Mouse (Mus musculus): Measurements from ENCODE around the gene Ptpn4. TPM values are rescaled to one million over a fixed set of nuclear protein-coding genes. Genes with fewer than 3 reads are reported as not detected.

Gene Ptpn4
- polyA plus RNA-seq, 1 experiment from 2014 or later, result 7.3 TPM

- H3K27me3 ChIP-seq (ENCODE audit: insufficient read depth, poor library complexity, severe bottlenecking), result no peaks in the 10 kb centered on the region
These were observed 46.8 kb downstream of the Ptpn4 start for GRCm38 (mm10) chr1:119790616-119791015.

GRCm38 (mm10) chr1:119775915-119776314 is 61.5 kb downstream of the Ptpn4 start:
- Histone ChIP-seq H3K4me1 (replicated peaks) (no peaks in the 10 kb centered on the region), H3K4me3 (no peak overlapping the region), H3K9me3 (no peaks in the 10 kb centered on the region), H3K36me3 (peaks cover 18% of the 10 kb centered on the region), H3K27ac (no peak overlapping the region), H3K27me3 (ENCODE audit: insufficient read depth, poor library complexity, severe bottlenecking) (no peaks in the 10 kb centered on the region)
- no peak for DNase-seq (ENCODE audit: low spot score)
- WGBS, result 84% methylated on average over 2 of the region's 2 CpGs

More at GRCm38 (mm10) chr1:119790616-119791015, 46.8 kb downstream of the Ptpn4 start:
- 84% methylated on average over 1 of the region's 1 CpGs for WGBS
- H3K4me3 ChIP-seq, result no peak overlapping the region
- no peak for DNase-seq (ENCODE audit: low spot score)
- H3K9me3 ChIP-seq, result no peaks in the 10 kb centered on the region
- no peaks in the 10 kb centered on the region for H3K4me1 ChIP-seq (replicated peaks)
- peaks cover 12% of the 10 kb centered on the region for H3K36me3 ChIP-seq
- H3K27ac ChIP-seq, result no peak overlapping the region

GRCm38 (mm10) chr1:119735692-119736091 is 101.7 kb downstream of the Ptpn4 start:
- Histone ChIP-seq H3K4me1 (replicated peaks) (no peaks in the 10 kb centered on the region), H3K27me3 (ENCODE audit: insufficient read depth, poor library complexity, severe bottlenecking) (no peaks in the 10 kb centered on the region), H3K4me3 (no peak overlapping the region), H3K27ac (no peak overlapping the region), H3K9me3 (peaks cover 17% of the 10 kb centered on the region), H3K36me3 (peaks cover 42% of the 10 kb centered on the region)
- no peak for DNase-seq (ENCODE audit: low spot score)

GRCm38 (mm10) chr1:119734801-119735200 is 102.6 kb downstream of the Ptpn4 start:
- DNase-seq (ENCODE audit: low spot score), result no peak
- 92% methylated on average over 1 of the region's 1 CpGs for WGBS
- Histone ChIP-seq H3K27ac (no peak overlapping the region), H3K27me3 (ENCODE audit: insufficient read depth, poor library complexity, severe bottlenecking) (no peaks in the 10 kb centered on the region), H3K4me1 (replicated peaks) (no peaks in the 10 kb centered on the region), H3K4me3 (no peak overlapping the region), H3K36me3 (peaks cover 33% of the 10 kb centered on the region), H3K9me3 (peaks cover 9% of the 10 kb centered on the region)

- Histone ChIP-seq H3K27me3 (ENCODE audit: insufficient read depth, poor library complexity, severe bottlenecking) (no peaks in the 10 kb centered on the region), H3K4me1 (replicated peaks) (no peaks in the 10 kb centered on the region), H3K36me3 (peaks cover 15% of the 10 kb centered on the region; the same call in 1 of the 2 replicates), H3K9me3 (no peaks in the 10 kb centered on the region), H3K4me3 (no peak overlapping the region), H3K27ac (no peak overlapping the region)
- DNase-seq (ENCODE audit: low spot score), result no peak
- 91% methylated on average over 2 of the region's 2 CpGs for WGBS
These were observed 106.2 kb downstream of the Ptpn4 start for GRCm38 (mm10) chr1:119731166-119731565.

GRCm38 (mm10) chr1:119713017-119713416 is 124.4 kb downstream of the Ptpn4 start:
- Histone ChIP-seq H3K4me3 (no peak overlapping the region), H3K4me1 (replicated peaks) (no peaks in the 10 kb centered on the region), H3K36me3 (peaks cover 13% of the 10 kb centered on the region; the same call in 1 of the 2 replicates), H3K9me3 (no peaks in the 10 kb centered on the region), H3K27me3 (ENCODE audit: insufficient read depth, poor library complexity, severe bottlenecking) (no peaks in the 10 kb centered on the region), H3K27ac (no peak overlapping the region)
- 90% methylated on average over 2 of the region's 2 CpGs for WGBS
- DNase-seq (ENCODE audit: low spot score), result no peak

GRCm38 (mm10) chr1:119706471-119707217 is 130.8 kb downstream of the Ptpn4 start:
- H3K27ac ChIP-seq, result no peak overlapping the region
- no peak overlapping the region for H3K4me3 ChIP-seq
- DNase-seq (ENCODE audit: low spot score), result no peak
- H3K36me3 ChIP-seq, result peaks cover 37% of the 10 kb centered on the region
- H3K9me3 ChIP-seq, result no peaks in the 10 kb centered on the region
- no peaks in the 10 kb centered on the region for H3K4me1 ChIP-seq (replicated peaks)
- no peaks in the 10 kb centered on the region for H3K27me3 ChIP-seq (ENCODE audit: insufficient read depth, poor library complexity, severe bottlenecking)
- WGBS, result 95% methylated on average over 4 of the region's 4 CpGs

DNA sequence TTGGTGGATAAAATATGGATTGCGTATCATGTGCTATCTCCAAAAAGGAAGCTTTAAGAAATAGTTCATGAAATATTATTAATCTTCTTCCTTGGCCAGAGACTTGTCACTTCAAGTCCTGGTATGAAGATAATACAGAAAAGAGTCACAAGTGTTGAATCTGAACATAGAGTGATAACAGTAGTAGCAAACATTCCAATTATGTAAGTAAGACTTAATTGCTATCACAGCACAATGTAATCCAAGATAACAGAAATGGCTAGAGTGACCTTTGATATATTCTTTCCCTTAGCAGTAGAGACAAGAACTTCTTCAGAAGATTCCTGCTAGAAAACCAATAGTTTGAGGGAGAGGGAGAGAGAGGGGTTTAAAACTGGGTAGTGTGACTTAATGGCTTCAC is 140.6 kb downstream of the Ptpn4 start:
- Histone ChIP-seq H3K27ac (no peak overlapping the region), H3K4me3 (no peak overlapping the region), H3K27me3 (ENCODE audit: insufficient read depth, poor library complexity, severe bottlenecking) (no peaks in the 10 kb centered on the region), H3K9me3 (no peaks in the 10 kb centered on the region), H3K4me1 (replicated peaks) (no peaks in the 10 kb centered on the region), H3K36me3 (peaks cover 55% of the 10 kb centered on the region)
- no peak for DNase-seq (ENCODE audit: low spot score)
- 98% methylated on average over 1 of the region's 1 CpGs for WGBS

DNA sequence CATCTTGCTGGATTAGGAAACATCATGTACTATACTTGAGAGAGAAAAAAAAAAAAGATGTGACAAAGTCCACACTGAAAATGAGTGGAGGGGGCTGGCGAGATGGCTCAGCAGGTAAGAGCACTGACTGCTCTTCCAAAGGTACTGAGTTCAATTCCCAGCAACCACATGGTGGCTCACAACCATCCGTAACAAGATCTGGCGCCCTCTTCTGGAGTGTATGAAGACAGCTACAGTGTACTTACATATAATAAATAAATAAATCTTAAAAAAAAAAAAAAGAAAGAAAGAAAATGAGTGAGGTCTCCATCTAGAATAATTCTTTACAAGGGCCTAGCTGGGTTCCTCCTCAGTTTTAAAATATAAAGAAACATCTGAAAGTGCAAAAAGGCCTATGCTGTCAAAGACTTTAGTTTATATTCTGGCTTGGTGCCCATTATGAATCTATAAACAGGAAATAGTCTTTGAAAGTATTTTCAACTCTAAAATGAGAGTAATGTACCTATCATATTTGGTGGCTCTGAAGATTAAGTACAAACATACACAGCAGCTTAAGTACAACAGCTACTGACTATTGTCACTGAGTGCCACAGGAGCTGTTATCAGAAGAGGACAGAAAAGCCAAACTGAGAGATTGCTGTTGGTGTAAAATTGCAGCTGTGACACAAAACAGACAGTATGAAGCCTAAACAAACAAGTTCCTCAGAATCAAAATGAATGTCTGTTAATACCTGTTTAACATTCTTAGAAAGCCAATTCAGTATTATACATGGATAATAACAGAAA is 151.4 kb downstream of the Ptpn4 start:
- Histone ChIP-seq H3K36me3 (peaks cover 49% of the 10 kb centered on the region), H3K27me3 (ENCODE audit: insufficient read depth, poor library complexity, severe bottlenecking) (no peaks in the 10 kb centered on the region), H3K4me3 (no peak overlapping the region), H3K4me1 (replicated peaks) (no peaks in the 10 kb centered on the region), H3K27ac (no peak overlapping the region), H3K9me3 (no peaks in the 10 kb centered on the region)
- 92% methylated on average over 3 of the region's 3 CpGs for WGBS
- DNase-seq (ENCODE audit: low spot score), result no peak

DNA sequence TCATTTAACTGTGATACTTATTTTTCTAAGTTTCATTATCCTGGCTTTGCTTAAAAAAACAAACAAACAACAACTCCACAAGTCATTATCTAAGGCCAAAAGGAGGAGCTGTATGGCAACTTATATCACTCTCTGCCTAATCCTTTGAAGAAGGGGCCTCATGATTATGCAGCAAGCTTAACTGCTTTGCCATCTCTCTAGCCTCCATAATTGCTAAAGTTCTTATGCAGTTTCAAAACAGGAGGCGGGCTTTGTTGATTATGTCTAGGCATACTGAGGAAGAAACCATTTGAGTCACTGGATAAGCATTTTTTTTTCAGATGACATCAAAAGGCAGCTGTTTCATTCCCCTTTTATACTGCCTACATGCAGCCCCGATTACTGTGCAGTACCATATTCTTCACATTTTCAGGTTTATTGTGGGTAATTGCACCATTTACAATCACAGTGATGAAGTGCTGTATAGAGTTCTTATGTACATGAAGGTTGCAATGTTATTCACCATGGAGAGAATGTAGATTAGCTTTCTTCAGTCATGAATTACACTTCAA is 155.7 kb downstream of the Ptpn4 start:
- no peak overlapping the region for H3K27ac ChIP-seq
- no peaks in the 10 kb centered on the region for H3K27me3 ChIP-seq (ENCODE audit: insufficient read depth, poor library complexity, severe bottlenecking)
- H3K4me1 ChIP-seq (replicated peaks), result no peaks in the 10 kb centered on the region
- no peaks in the 10 kb centered on the region for H3K9me3 ChIP-seq
- WGBS, result 91% methylated on average over 2 of the region's 2 CpGs
- no peak overlapping the region for H3K4me3 ChIP-seq
- DNase-seq (ENCODE audit: low spot score), result no peak
- H3K36me3 ChIP-seq, result peaks cover 52% of the 10 kb centered on the region

- H3K27ac ChIP-seq, result no peak overlapping the region
- no peaks in the 10 kb centered on the region for H3K4me1 ChIP-seq (replicated peaks)
- H3K4me3 ChIP-seq, result no peak overlapping the region
- WGBS, result 79% methylated on average over 1 of the region's 1 CpGs
- H3K36me3 ChIP-seq, result peaks cover 39% of the 10 kb centered on the region
- H3K9me3 ChIP-seq, result no peaks in the 10 kb centered on the region
- DNase-seq (ENCODE audit: low spot score), result no peak
- no peaks in the 10 kb centered on the region for H3K27me3 ChIP-seq (ENCODE audit: insufficient read depth, poor library complexity, severe bottlenecking)
These were observed 162.4 kb downstream of the Ptpn4 start for GRCm38 (mm10) chr1:119674984-119675383.

DNA sequence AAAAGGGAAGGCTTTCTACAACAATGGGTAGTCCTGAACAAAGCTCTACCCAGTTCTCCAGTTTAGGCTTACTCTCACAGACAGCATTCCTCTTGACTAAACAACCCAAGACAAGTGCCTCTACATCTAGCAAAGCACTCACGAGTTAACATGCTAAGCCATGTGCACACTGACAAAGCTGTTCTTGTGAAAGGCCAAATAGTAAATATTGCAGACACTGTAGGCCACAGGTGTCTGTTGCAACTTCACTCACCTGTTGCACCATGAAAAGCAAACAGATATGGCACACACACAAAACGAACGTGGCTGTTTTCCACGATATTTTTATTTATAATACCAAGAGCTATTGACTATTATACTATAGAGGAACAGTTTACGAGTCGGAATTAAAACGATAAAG is 170.5 kb downstream of the Ptpn4 start:
- peaks cover 22% of the 10 kb centered on the region for H3K36me3 ChIP-seq
- H3K27me3 ChIP-seq (ENCODE audit: insufficient read depth, poor library complexity, severe bottlenecking), result no peaks in the 10 kb centered on the region
- H3K4me1 ChIP-seq (replicated peaks), result no peaks in the 10 kb centered on the region
- H3K9me3 ChIP-seq, result no peaks in the 10 kb centered on the region
- no peak overlapping the region for H3K4me3 ChIP-seq
- no peak overlapping the region for H3K27ac ChIP-seq
- no peak for DNase-seq (ENCODE audit: low spot score)
- WGBS, result 93% methylated on average over 7 of the region's 7 CpGs

DNA sequence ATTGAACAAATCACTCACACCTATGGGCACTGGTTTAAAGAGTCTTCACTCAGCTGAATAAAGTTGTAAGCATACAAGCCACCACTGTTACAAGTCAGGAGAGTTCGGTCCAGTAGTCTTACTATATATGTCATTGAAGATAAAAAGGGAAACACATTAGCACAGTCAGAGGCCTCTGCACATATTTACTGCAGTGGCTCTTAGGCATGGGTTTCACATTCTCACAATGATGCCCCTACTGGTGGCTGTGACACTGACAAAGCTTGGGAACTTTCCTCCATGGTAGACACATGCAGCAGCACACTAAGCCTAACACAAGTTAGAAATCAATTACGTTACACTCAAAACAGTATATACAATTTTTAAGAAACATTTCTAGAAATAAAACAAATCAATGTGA is 183.1 kb downstream of the Ptpn4 start:
- Histone ChIP-seq H3K27me3 (ENCODE audit: insufficient read depth, poor library complexity, severe bottlenecking) (no peaks in the 10 kb centered on the region), H3K4me3 (no peak overlapping the region), H3K9me3 (no peaks in the 10 kb centered on the region), H3K27ac (no peak overlapping the region), H3K4me1 (replicated peaks) (no peaks in the 10 kb centered on the region), H3K36me3 (peaks cover 6% of the 10 kb centered on the region; the same call in 1 of the 2 replicates)
- DNase-seq (ENCODE audit: low spot score), result no peak
- 93% methylated on average over 2 of the region's 2 CpGs for WGBS
